Mouse (Mus musculus) intestine, postnatal 0 days (tissue): ENCODE results near the gene Caskin2. TPM values are rescaled to one million over a fixed set of nuclear protein-coding genes. Genes with fewer than 3 reads are reported as not detected.

Experiments used
- ATAC-seq: fragments of 200-750 bp; cut with Nextera tagmentation; 2 replicates; pipeline ENCODE4 v1.8.0; 2017; ENCODE audit warnings: mild to moderate bottlenecking, moderate TSS enrichment, moderate library complexity
- H3K27ac ChIP-seq: fragments of 300-500 bp; sonication (generic); 2 replicates; pipeline ENCODE4 v1.5.1; 2014; ENCODE audit warnings: mild to moderate bottlenecking, low read depth, low read length, moderate library complexity
- H3K27me3 ChIP-seq: fragments of 300-500 bp; sonication (generic); replicated peaks from 2 replicates; pipeline ENCODE4 v1.6.1; 2014; ENCODE audit warnings: low read length, mixed read lengths; ENCODE audit not compliant: control insufficient read depth, insufficient read depth
- H3K36me3 ChIP-seq: fragments of 300-500 bp; sonication (generic); 2 replicates; pipeline ENCODE4 v1.6.1; 2014; ENCODE audit warnings: mild to moderate bottlenecking, moderate library complexity; ENCODE audit not compliant: control insufficient read depth, insufficient read depth
- H3K4me1 ChIP-seq: fragments of 300-500 bp; sonication (generic); replicated peaks from 2 replicates; pipeline ENCODE4 v1.6.1; 2014; ENCODE audit warnings: antibody characterized with exemption, low read length, mixed read lengths; ENCODE audit not compliant: control insufficient read depth, insufficient read depth
- H3K4me2 ChIP-seq: fragments of 300-500 bp; sonication (generic); replicated peaks from 2 replicates; pipeline ENCODE4 v1.6.1; 2014; ENCODE audit warnings: low read depth, mild to moderate bottlenecking, moderate library complexity
- H3K4me3 ChIP-seq: fragments of 300-500 bp; sonication (generic); 2 replicates; pipeline ENCODE4 v1.5.1; 2014; ENCODE audit warnings: low read depth, low read length
- H3K9ac ChIP-seq: fragments of 300-500 bp; sonication (generic); 2 replicates; pipeline ENCODE4 v1.6.1; 2014; ENCODE audit warnings: mild to moderate bottlenecking, low read depth, low read length
- H3K9me3 ChIP-seq: fragments of 300-500 bp; sonication (generic); 2 replicates; pipeline ENCODE4 v1.6.1; 2016; ENCODE audit warnings: mixed run types; ENCODE audit not compliant: control insufficient read depth
- CTCF ChIP-seq: sonication (generic); IDR thresholded peaks from 2 replicates; pipeline ENCODE4 v1.5.1; 2016; ENCODE audit warnings: low read depth, mild to moderate bottlenecking, control low read depth, antibody characterized with exemption, moderate library complexity
- WGBS: fragments of 180-500 bp; shearing (Covaris S2); extraction: QIAGEN DNeasy Blood & Tissue Kit; methylation state at CpG from one replicate; pipeline ENCODE4 v1.1.7; 2014; 5-methylcytosine and 5-hydroxymethylcytosine counted together
- polyA plus RNA-seq: library from polyadenylated mRNA; unstranded; fragments of >200 nt; fragmentation: Nextera tagmentation; extraction: Ambion mirVana; gene quantifications from 2 replicates; pipeline ENCODE4 v1.2.1, GENCODE M21; 2015

The Caskin2 gene
- polyA plus RNA-seq, 1 experiment from 2014 or later: 7.4 TPM

DNA sequence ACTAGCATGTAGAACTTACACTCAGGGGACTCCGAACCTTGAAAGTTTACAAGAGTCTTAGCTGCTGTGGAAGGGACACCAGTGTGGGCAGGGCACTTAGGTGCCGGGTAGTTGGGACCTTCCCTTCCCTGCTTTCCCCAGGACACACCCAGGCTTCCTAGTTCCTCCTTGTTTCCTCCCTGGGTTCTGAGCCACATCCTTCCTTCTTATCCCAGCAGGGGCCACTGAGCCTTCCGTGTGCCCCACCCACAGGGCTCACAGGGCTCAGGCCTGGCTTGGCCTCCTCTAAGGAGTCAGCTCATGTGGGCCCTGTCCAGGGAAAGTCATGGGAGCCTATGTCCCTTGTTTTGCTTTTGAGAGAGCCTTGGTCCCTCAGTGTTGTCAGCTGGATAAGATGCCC is 26.3 kb upstream of the Caskin2 start:
- Histone ChIP-seq H3K9ac (no peak overlapping the region), H3K4me2 (peak overlapping the region; percentile 43), H3K9me3 (no peaks in the 10 kb centered on the region), H3K36me3 (peaks cover 2% of the 10 kb centered on the region; the same call in 1 of the 2 replicates), H3K27me3 (no peaks in the 10 kb centered on the region), H3K27ac (peak overlapping the region; percentile 85), H3K4me3 (no peak overlapping the region), H3K4me1 (peaks cover 20% of the 10 kb centered on the region)
- TF ChIP-seq CTCF: no peak
- WGBS: 30% methylated on average over 3 of the region's 3 CpGs
- no peak for ATAC-seq

DNA sequence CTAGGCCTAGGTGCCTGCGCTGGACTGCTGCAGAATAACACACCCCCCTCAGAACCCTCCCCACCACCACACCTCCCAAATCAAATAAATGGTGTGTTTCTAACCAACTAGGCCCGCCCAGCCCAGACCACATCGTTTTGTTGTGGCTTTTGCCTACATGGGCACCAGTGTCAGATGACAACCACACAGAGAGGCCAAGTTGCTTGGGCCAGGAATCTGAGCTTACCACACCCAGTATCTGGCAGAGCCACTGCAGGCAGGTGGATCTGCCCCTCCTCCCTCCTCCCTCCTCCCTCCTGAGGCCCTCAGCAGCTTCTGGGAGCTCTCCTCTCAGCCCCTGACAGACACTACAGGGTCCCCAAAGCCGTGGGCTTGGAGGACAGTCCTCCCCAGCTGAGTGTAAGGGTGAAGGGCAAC is 25.5 kb upstream of the Caskin2 start:
- 26% methylated on average over 4 of the region's 4 CpGs for WGBS
- H3K4me3 ChIP-seq: no peak overlapping the region
- TF ChIP-seq CTCF: no peak
- H3K9me3 ChIP-seq: no peaks in the 10 kb centered on the region
- H3K27me3 ChIP-seq: no peaks in the 10 kb centered on the region
- H3K36me3 ChIP-seq: no peaks in the 10 kb centered on the region
- H3K4me1 ChIP-seq: peaks cover 20% of the 10 kb centered on the region
- peak; percentile 9; the same call in 1 of the 2 replicates for ATAC-seq
- peak overlapping the region; percentile 85 for H3K27ac ChIP-seq
- H3K9ac ChIP-seq: no peak overlapping the region; the same call in 1 of the 2 replicates
- H3K4me2 ChIP-seq: peak overlapping the region; percentile 43

DNA sequence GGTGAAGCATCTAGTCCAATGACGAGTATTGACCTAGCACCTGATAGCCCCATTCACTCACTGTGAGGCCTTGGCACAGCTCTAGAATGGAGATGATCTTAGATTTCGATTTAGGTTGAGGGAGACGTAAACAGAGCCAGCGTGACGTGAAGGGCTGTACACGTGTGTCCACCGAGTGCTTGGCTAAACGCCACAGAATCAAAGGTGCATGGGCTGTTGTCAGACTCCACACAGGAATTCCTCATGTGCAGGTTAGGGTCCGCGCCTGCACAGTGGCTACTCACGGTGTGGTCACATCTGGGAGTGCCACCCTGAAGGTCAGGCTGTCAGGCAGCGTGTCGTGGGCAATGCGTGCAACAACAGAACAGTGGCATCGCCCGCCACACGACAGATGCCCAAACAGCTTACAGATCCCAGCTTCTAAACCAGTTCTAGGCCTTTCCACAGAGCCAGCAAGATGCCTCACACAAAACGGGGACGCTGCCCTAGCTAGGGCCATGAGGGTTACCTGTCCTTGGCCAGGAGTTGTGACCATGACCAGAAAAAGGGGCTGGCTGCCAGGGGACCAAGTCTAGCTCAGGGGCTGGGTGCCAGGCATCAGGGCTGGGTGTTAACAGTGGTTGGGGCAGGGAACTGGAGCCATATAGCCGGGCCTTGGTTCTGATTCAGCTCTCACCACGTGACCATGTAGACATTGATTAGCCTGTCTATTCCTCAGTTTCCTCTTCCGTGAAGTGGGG is 24.3 kb upstream of the Caskin2 start:
- TF ChIP-seq CTCF: no peak
- Histone ChIP-seq H3K27me3 (no peaks in the 10 kb centered on the region), H3K27ac (peak overlapping the region; percentile 37), H3K4me3 (no peak overlapping the region), H3K4me1 (peaks cover 20% of the 10 kb centered on the region), H3K4me2 (no peak overlapping the region), H3K36me3 (no peaks in the 10 kb centered on the region), H3K9me3 (no peaks in the 10 kb centered on the region), H3K9ac (no peak overlapping the region)
- ATAC-seq: no peak
- 81% methylated on average over 22 of the region's 22 CpGs for WGBS

DNA sequence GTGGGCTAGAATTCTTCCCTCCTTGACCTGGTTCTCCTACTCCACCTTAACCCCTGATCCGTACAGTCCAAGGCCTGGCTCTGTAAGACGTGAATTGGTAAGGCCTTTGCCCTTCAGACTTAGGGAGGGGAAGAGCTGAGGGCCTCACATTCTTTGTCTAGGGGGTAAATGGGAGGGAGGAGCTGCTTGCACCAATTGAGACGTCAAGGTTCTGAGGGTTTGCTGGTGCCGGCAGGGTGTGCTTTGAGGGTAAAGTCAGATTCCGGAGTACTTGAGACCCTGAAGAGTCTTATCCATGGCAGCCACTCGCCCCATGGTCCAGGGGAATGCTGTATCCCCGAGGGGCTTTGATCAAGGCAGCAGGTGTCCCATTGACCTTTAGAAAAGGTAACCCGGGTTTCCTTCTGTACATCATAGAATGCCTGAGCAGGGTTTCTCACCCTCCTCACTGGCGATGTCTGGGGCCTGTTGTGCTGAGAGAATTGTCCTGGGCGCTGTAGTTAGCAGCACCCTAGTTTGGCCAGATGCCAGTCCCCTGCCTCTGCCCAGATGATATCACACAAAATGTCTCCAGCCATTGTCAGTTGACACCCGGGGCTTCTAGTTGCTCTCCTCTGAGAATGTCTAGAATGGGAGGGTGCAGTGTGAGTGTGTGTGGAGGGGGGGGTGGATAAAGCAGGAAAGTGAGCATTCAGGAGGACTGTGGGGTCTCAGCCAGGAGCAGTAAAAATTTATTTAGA is 23.4 kb upstream of the Caskin2 start:
- peaks cover 22% of the 10 kb centered on the region for H3K4me1 ChIP-seq
- WGBS: 31% methylated on average over 11 of the region's 11 CpGs

DNA sequence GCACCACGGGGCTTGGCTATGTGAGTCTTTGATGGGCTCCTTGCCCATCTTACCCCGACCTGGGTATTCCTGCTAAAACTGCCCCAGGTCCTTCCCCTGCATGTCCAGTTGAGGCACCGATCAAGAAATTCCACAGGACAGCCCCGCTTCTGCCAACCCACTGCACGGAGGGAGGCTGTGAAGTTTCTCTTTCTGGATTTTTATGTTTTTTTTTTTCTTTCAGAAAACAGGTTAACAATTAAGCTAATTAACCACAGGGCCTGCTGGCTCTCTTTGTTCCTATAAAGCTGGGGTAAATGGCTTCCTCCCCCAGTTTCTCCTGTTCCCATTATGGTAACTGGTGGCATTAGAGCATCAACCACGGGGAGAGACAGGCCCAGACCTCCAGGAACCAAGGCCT is 20.6 kb upstream of the Caskin2 start:
- Histone ChIP-seq H3K9me3 (no peaks in the 10 kb centered on the region), H3K4me2 (peak overlapping the region; percentile 46)

More for the DNA sequence above, 23.4 kb upstream of the Caskin2 start:
- peak; percentile 40 for ATAC-seq
- Histone ChIP-seq H3K9ac (no peak overlapping the region), H3K9me3 (no peaks in the 10 kb centered on the region), H3K27ac (peak overlapping the region; percentile 15; the same call in 1 of the 2 replicates), H3K27me3 (no peaks in the 10 kb centered on the region), H3K4me3 (no peak overlapping the region), H3K4me2 (peak overlapping the region; percentile 18; the same call in 1 of the 2 replicates), H3K36me3 (no peaks in the 10 kb centered on the region)
- TF ChIP-seq CTCF: no peak

DNA sequence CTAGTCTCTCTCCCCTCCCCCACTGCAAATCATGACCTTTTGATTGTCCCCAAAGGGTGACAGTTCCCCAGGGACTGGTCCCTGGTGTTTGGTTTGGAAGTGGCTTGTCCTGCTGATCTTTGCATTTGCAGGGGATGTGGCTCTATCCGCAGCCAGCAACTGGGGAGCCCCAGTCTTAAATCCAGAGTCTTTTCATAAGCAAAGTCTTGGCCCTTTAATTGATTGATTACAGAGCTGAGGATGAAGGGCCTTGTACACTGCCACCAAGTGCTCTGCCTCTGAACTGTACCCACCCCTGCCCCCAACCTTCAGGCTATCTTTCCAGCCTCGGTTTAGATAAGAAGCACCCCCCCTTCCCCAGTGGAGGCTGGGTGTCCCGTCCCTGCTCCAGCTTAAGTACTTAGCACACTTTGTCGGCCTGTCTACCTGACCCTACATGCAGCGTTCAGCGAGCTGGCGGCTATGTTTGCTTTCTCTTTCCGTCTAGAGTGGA is 19.6 kb upstream of the Caskin2 start:
- peak; percentile 34 for TF ChIP-seq CTCF
- Histone ChIP-seq H3K4me2 (peak overlapping the region; percentile 46), H3K4me3 (no peak overlapping the region), H3K9me3 (no peaks in the 10 kb centered on the region), H3K27me3 (no peaks in the 10 kb centered on the region), H3K27ac (peak overlapping the region; percentile 61), H3K36me3 (no peaks in the 10 kb centered on the region; the same call in 1 of the 2 replicates), H3K4me1 (peaks cover 16% of the 10 kb centered on the region), H3K9ac (no peak overlapping the region)
- 0 out of 2 replicates have a peak, but pooled peaks have one; percentile 2 for ATAC-seq
- WGBS: 13% methylated on average over 8 of the region's 8 CpGs

More for the DNA sequence above, 20.6 kb upstream of the Caskin2 start:
- peak overlapping the region; percentile 68 for H3K27ac ChIP-seq
- no peak for ATAC-seq
- no peaks in the 10 kb centered on the region for H3K36me3 ChIP-seq
- 50% methylated on average over 6 of the region's 6 CpGs for WGBS
- no peak overlapping the region for H3K4me3 ChIP-seq
- H3K4me1 ChIP-seq: peaks cover 19% of the 10 kb centered on the region; the same call in 1 of the 2 replicates
- H3K27me3 ChIP-seq: no peaks in the 10 kb centered on the region
- TF ChIP-seq CTCF: no peak
- no peak overlapping the region for H3K9ac ChIP-seq
